Mouse (Mus musculus) layer of hippocampus, postnatal 14 days (tissue): Measurements from ENCODE around the gene Tenm2. TPM values are rescaled to one million over a fixed set of nuclear protein-coding genes. Genes with fewer than 3 reads are reported as not detected.

Experiments
- DNase-seq, 2 experiments: peaks; one replicate each; pipeline ENCODE4 v3.0.0; 2021 to 2022; ENCODE audit warnings: low spot score in 2 of 2, mixed read lengths in 1 of 2
- total RNA-seq, 2 experiments: library from RNA; stranded (reverse); gene quantifications; 2 replicates each; pipeline ENCODE4 v1.2.3; 2021

The Tenm2 gene
- total RNA-seq, 2 experiments from 2014 or later, result 156 to 173 TPM

GRCm38 (mm10) chr11:36226061-36226460 lies 1009.7 kb downstream of the Tenm2 start:
- no peak for DNase-seq

GRCm38 (mm10) chr11:36223716-36224439 lies 1011.9 kb downstream of the Tenm2 start:
- no peak for DNase-seq

DNA sequence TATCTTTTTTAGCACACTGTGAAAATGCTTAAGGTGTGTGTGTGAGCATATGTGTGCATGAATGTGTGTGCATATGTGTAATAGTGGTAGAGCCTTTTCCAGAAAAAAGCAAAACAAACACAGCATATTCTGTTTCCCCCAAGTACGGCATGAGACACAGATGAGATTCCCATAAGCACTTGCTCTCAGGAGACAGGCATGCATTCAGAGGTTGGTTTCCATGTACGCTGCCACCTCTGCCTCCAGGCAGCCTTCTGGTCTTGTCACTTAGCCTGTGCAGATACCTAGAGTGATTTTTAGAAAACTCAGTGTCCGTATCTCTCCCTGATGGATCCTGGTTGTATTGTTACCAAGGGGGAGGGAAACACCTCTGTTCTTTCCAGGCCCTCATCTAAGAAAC lies 1013.7 kb downstream of the Tenm2 start:
- no peak for DNase-seq

- DNase-seq, result peak; percentile 75 to 76
Measured at GRCm38 (mm10) chr11:36221271-36221975, 1014.3 kb downstream of the Tenm2 start.

GRCm38 (mm10) chr11:36220651-36221050 lies 1015.1 kb downstream of the Tenm2 start:
- DNase-seq, result no peak

DNA sequence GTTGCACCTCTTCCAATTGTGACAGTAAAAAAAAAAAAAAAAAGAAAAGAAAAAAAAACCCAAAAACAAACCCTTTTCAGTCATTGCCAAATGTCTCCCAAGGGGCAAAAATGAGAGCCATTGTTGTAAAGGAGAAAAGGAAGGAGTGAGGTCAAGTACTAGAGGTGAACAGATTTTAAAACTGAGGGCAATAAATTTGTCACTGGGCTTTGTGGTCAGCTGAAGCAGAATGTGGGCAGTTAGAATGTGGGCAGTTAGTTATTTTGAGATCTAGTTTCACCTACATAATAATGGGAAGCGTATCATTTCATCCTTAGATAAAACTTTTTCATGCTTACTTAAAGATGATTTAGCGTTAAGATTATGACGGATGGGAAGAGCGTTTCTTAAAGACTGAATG lies 1016.2 kb downstream of the Tenm2 start:
- no peak for DNase-seq

DNA sequence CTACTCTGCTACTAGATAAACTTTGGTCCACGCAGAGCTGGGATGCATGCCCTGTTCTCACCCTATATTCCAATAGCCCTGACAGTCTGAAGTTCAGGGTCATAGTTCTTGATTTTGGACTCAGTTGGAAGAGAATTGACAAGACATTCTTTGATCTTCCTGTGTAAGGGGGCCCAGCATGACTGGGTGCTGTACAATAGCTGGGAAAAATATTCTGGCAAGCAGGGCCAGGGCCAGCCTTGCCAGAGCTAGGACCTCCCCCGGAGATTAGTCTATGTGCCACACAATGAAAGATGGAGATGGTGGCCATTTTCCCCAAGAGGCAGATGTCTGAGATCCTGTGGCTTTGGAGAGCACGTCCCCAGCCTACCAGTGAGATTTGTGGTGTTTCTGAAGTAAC lies 1021.2 kb downstream of the Tenm2 start:
- no peak for DNase-seq

- DNase-seq, result no peak
Measured at GRCm38 (mm10) chr11:36204381-36204780, 1031.4 kb downstream of the Tenm2 start.

DNA sequence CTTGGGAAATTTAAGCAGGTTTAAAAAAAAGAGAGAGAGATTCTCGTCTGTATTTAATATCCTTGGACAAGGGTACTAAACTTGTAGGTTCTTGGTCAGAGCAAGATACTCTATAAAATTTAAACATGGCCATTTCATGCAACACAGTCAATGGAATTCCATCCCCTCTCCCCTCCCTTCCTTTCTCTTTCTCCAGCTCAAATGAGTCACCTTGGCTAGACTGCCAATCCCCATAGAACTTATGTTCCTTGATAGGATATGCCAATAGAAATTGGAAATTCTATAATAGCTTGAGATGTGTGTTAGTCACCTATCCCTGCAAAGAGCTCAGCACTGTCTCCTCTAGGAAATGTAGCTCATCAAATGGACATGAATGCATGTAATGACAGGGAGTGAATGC lies 1031.9 kb downstream of the Tenm2 start:
- no peak for DNase-seq

DNA sequence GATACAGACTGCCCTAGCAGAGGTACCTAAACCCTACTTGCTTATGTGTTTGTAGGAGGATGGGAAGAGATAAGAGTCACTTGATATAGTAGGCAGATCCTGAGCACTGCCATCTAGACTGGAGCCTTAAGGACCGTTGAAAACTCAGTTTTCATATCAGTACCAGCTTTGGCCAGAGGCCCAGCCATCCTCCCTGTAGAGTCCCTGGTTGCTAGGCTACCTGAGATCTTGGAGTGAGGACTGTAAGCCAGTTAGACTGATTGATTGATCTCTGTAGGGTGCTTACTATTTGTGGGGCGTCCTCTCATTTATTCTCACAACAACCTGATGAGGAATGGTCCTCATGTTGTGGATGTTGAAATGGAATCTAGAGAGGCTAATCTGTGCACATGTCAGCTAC lies 1041.4 kb downstream of the Tenm2 start:
- DNase-seq, result no peak

- DNase-seq, result peak; percentile 69 to 85
Measured at GRCm38 (mm10) chr11:36176106-36176505, 1059.7 kb downstream of the Tenm2 start.

GRCm38 (mm10) chr11:36173076-36173690 lies 1062.6 kb downstream of the Tenm2 start:
- DNase-seq, result no peak

DNA sequence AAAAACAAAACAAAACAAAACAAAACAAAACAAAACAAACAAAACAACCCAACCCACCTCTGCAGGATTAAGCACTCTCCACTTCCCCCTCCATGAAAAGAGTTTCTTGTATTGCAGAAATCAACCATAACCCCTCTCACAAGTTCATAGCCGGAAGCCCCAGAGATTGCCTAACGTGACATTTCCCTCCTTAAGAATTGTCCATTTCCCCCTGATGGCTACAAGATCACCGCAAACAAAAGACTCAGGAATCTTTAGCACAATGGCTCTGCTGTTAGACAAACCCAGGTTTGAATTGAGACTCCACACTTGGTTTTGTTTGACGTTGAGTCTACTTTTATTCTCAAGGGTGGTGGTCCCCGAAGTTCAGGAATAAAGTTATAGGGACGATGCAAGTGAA lies 1063.2 kb downstream of the Tenm2 start:
- no peak for DNase-seq

GRCm38 (mm10) chr11:36171991-36172390 lies 1063.8 kb downstream of the Tenm2 start:
- DNase-seq, result no peak

DNA sequence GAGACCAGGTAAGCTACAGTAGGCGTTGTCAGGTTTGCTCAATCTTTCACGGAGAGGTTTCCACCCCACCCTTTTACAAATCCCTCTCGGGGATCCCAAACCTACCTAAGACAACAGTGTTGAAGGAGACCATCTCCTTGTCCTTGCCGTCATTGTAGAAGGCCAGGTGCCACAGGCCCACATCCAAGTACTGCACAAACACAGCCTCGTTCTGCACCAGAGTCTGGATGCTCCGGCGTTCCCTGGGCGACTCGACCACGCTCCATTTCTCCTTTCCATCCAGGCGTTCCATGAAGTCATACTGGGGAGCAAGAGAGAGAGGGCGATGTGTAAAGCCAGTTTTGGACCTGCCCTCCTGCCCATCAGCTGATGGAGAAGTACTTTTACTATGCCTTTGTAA lies 1064.5 kb downstream of the Tenm2 start:
- DNase-seq, result no peak

DNA sequence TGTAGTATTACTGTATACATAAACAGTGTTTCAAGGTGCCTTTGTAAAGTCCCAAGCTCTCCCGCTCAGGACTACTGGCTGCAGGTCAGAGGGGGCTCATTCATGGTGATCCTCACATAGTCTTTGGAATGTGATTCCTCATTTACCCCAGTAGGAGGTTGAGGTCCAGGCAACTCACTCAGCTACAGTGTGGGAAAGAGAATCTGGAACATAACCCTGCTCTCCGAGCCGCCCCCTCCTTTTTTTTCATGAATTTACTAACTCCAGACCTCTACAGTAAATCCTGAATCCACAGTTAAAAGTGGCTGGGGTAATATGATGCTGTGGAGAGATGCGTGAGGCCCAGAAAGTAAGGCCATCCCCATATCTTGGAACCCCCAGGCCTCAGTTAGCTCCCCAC lies 1066.0 kb downstream of the Tenm2 start:
- DNase-seq, result no peak

DNA sequence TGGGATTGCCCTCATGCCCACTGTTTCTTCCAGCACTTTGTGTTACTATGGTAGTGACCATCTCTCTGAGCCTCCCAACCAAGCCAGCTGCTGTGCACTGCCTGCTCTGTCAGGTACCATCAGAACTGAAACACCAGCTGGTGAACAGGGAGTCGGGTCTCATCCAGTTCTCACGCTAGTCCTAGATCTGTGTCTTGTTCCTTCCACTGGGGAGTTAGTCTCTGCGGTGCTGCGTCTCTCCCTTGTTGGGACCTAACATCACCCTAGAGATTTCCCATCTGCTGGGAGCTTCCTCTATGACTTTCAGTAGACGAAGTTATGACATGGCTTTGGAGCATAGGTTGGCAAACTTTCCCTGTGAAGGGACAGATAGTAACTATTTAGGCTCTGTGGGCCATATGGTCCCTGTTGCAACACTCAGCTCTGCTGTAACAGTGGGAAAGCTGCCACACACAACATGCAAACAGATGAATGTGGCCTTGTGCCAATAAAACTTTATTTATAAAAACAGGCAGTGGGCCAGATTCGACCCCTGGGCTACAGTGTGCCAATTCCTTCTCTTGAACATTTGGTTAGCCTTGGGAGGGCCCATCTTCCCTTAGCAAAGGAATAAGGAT lies 1066.7 kb downstream of the Tenm2 start:
- peak; percentile 35 to 48 for DNase-seq

GRCm38 (mm10) chr11:36167766-36168318 lies 1067.9 kb downstream of the Tenm2 start:
- no peak for DNase-seq

- peak in 1 of 2 experiments; percentile 0 for DNase-seq
Measured at GRCm38 (mm10) chr11:36163580-36163979, 1072.2 kb downstream of the Tenm2 start.

DNA sequence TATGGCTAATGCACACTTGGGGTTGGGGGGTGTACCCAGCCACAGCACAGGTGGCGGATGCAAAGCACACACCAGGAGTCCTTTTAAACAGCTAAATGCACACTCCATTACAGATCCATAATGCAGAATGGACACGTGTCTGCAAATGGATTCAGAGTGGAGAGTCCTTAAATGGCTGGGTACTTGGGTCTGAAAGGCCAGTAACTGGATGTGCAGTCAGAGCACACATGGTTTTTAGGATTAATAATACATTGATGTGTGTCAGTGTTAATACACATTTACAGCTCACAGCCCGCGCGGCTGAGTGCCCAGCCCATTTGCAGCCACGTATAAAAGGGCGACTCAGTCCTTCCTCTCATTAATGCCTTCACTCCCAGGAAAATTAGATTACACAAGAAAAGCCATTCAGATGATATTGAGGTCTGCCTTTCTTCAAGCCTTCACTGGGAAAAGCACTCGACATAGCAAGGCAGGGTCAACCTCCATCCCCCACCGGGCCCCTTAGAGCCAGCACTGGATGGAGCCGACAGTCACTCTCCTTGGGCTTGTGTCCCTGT lies 1073.9 kb downstream of the Tenm2 start:
- peak in 1 of 2 experiments; percentile 0 for DNase-seq

- DNase-seq, result no peak
Measured at GRCm38 (mm10) chr11:36153450-36153849, 1082.3 kb downstream of the Tenm2 start.
